Mouse (Mus musculus) gastrocnemius, adult 2 months (tissue): Measurements from ENCODE around the gene Lzts2. TPM values are rescaled to one million over a fixed set of nuclear protein-coding genes. Genes with fewer than 3 reads are reported as not detected.

Experiments used
- DNase-seq: peaks from one replicate; pipeline ENCODE4 v3.0.0; 2022
- H3K27ac ChIP-seq: fragments of 200-600 bp; 2 replicates; pipeline ENCODE4 v1.8.1; 2022; ENCODE audit warnings: mild to moderate bottlenecking
- H3K4me3 ChIP-seq: fragments of 200-600 bp; 2 replicates; pipeline ENCODE4 v1.8.1; 2022; ENCODE audit warnings: mild to moderate bottlenecking, moderate library complexity
- CTCF ChIP-seq: fragments of 200-600 bp; IDR thresholded peaks from 2 replicates; pipeline ENCODE4 v1.8.1; 2022; ENCODE audit warnings: antibody characterized with exemption, mild to moderate bottlenecking, moderate library complexity
- intact Hi-C: fragments of 180-260 bp; cut with DNase I; formaldehyde crosslinking; loops from one replicate; pipeline ENCODE4 v1.15.1; 2025
- total RNA-seq, 2 experiments: library from RNA; stranded (reverse); gene quantifications; 2 replicates each; pipeline ENCODE4 v1.2.3; 2021

Gene Lzts2
- total RNA-seq, 2 experiments from 2014 or later, result 21.0 to 29.3 TPM

GRCm38 (mm10) chr19:45007021-45007420 is 7.2 kb upstream of the Lzts2 start:
- H3K27ac ChIP-seq, result peak overlapping the region; percentile 89
- DNase-seq, result no peak
- intact Hi-C loops, result no loop called here
- peak overlapping the region; percentile 99 for H3K4me3 ChIP-seq
- TF ChIP-seq CTCF, result no peak

GRCm38 (mm10) chr19:45007425-45008191 is 6.6 kb upstream of the Lzts2 start:
- H3K27ac ChIP-seq, result peak overlapping the region; percentile 89
- intact Hi-C loops, result no loop called here

GRCm38 (mm10) chr19:45010646-45011045 is 3.6 kb upstream of the Lzts2 start:
- no peak overlapping the region for H3K4me3 ChIP-seq
- no peak for DNase-seq
- no peak for TF ChIP-seq CTCF
- intact Hi-C loops, result no loop called here
- peak overlapping the region; percentile 60 for H3K27ac ChIP-seq

More at GRCm38 (mm10) chr19:45007425-45008191, 6.6 kb upstream of the Lzts2 start:
- peak overlapping the region; percentile 99 for H3K4me3 ChIP-seq
- TF ChIP-seq CTCF, result no peak
- no peak for DNase-seq

GRCm38 (mm10) chr19:45012219-45012618 is 2.0 kb upstream of the Lzts2 start:
- intact Hi-C loops, result loop anchor here (1.0 kb wide), 1 partner anchor 19 kb away; no protein-coding TSS in a partner anchor
- TF ChIP-seq CTCF, result no peak
- no peak for DNase-seq
- H3K4me3 ChIP-seq, result no peak overlapping the region
- no peak overlapping the region for H3K27ac ChIP-seq

GRCm38 (mm10) chr19:45012636-45013035 is 1.6 kb upstream of the Lzts2 start:
- TF ChIP-seq CTCF, result peak; percentile 66
- intact Hi-C loops, result loop anchor here (1.0 kb wide), 1 partner anchor 19 kb away; no protein-coding TSS in a partner anchor
- Histone ChIP-seq H3K4me3 (no peak overlapping the region), H3K27ac (no peak overlapping the region)
- no peak for DNase-seq

GRCm38 (mm10) chr19:45013581-45014225 is 511 bp upstream of the Lzts2 start:
- H3K27ac ChIP-seq, result peak overlapping the region; percentile 94
- no peak for DNase-seq
- intact Hi-C loops, result no loop called here
- no peak overlapping the region for H3K4me3 ChIP-seq
- no peak for TF ChIP-seq CTCF

- no peak for TF ChIP-seq CTCF
- intact Hi-C loops, result no loop called here
Observed at GRCm38 (mm10) chr19:45014981-45015402, 778 bp downstream of the Lzts2 start.

GRCm38 (mm10) chr19:45015518-45016281 is 1.5 kb downstream of the Lzts2 start:
- no peak for TF ChIP-seq CTCF
- Histone ChIP-seq H3K4me3 (peak overlapping the region; percentile 80), H3K27ac (peak overlapping the region; percentile 94)
- DNase-seq, result peak; percentile 87
- intact Hi-C loops, result loop anchor here (2.0 kb wide), 1 partner anchor 43 kb away; no protein-coding TSS in a partner anchor

More at GRCm38 (mm10) chr19:45014981-45015402, 778 bp downstream of the Lzts2 start:
- H3K4me3 ChIP-seq, result peak overlapping the region; percentile 80
- peak overlapping the region; percentile 94 for H3K27ac ChIP-seq
- DNase-seq, result peak; percentile 89

- Histone ChIP-seq H3K4me3 (peak overlapping the region; percentile 80), H3K27ac (peak overlapping the region; percentile 94)
- no peak for TF ChIP-seq CTCF
- DNase-seq, result peak; percentile 94
- intact Hi-C loops, result loop anchor here (2.0 kb wide), 1 partner anchor 42 kb away; no protein-coding TSS in a partner anchor
Observed at GRCm38 (mm10) chr19:45016341-45017215, 2.4 kb downstream of the Lzts2 start.

GRCm38 (mm10) chr19:45017216-45017771 is 3.1 kb downstream of the Lzts2 start:
- H3K27ac ChIP-seq, result peak overlapping the region; percentile 94
- peak overlapping the region; percentile 80 for H3K4me3 ChIP-seq
- TF ChIP-seq CTCF, result peak; percentile 71
- intact Hi-C loops, result loop anchor here (2.0 kb wide), 1 partner anchor 42 kb away; no protein-coding TSS in a partner anchor
- peak; percentile 91 for DNase-seq

GRCm38 (mm10) chr19:45017909-45018308 is 3.7 kb downstream of the Lzts2 start:
- Histone ChIP-seq H3K27ac (peak overlapping the region; percentile 94), H3K4me3 (peak overlapping the region; percentile 80)
- peak; percentile 94 for DNase-seq
- intact Hi-C loops, result loop anchor here (2.0 kb wide), 1 partner anchor 41 kb away; no protein-coding TSS in a partner anchor
- no peak for TF ChIP-seq CTCF
